Mouse (Mus musculus) adrenal gland, adult 8-10 months (tissue): Measurements from ENCODE around the gene Nthl1. TPM values are rescaled to one million over a fixed set of nuclear protein-coding genes. Genes with fewer than 3 reads are reported as not detected.

ENCODE experiments used
- microRNA-seq, 2 experiments: library from miRNA; unstranded; fragments of <30 nt; microRNA quantifications; one replicate each; pipeline ENCODE4 v1.2.0; 2022
- total RNA-seq, 4 experiments: library from RNA; stranded (reverse); gene quantifications; 2 replicates each; pipeline ENCODE4 v1.2.4; 2022

Gene Nthl1
- total RNA-seq, 4 experiments from 2014 or later: 9.0 to 17.3 (median 12.1) TPM

Small RNA genes lying within 50 kb of the gene (microRNA-seq; reads per million reads assigned to microRNA genes)
- 0.84 to 1.6 reads per million in 2 experiments for gene Gm24589

Other genes with a start within 250 kb of the Nthl1 start
- 10 to 100 TPM; 62.8 to 84.3 (median 75.4) TPM for gene Rnps1, start 218.1 kb upstream of the Nthl1 start, total RNA-seq
- gene Eci1, start 206.0 kb upstream of the Nthl1 start, total RNA-seq: 100 to 1,000 TPM; 142 to 242 (median 189) TPM
- 1 to 10 TPM; 2.3 to 7.2 (median 3.5) TPM for gene Dnase1l2, start 189.6 kb upstream of the Nthl1 start, total RNA-seq
- gene E4f1, start 162.4 kb upstream of the Nthl1 start, total RNA-seq: 10 to 100 TPM; 20.9 to 37.4 (median 26.4) TPM
- 100 to 1,000 TPM; 105 to 116 (median 107) TPM for gene Pgp, start 162.3 kb upstream of the Nthl1 start, total RNA-seq
- under 1 TPM in 2 of 4 experiments, not detected in 2; 0.30 to 0.38 TPM for gene Bricd5, start 158.8 kb upstream of the Nthl1 start, total RNA-seq
- gene Mlst8, start 153.6 kb upstream of the Nthl1 start, total RNA-seq: 10 to 100 TPM; 24.3 to 37.6 (median 32.2) TPM
- gene Caskin1, start 144.1 kb upstream of the Nthl1 start, total RNA-seq: 10 to 100 TPM; 49.1 to 61.2 (median 53.8) TPM
- gene Traf7, start 104.7 kb upstream of the Nthl1 start, total RNA-seq: 100 to 1,000 TPM in 3 of 4 experiments, 10 to 100 TPM in 1; 92.1 to 189 (median 132) TPM
- gene Rab26, start 98.5 kb upstream of the Nthl1 start, total RNA-seq: 1 to 10 TPM in 3 of 4 experiments, under 1 TPM in 1; 0.81 to 3.5 (median 2.4) TPM
- 10 to 100 TPM; 58.5 to 88.8 (median 71.0) TPM for gene Pkd1, start 82.8 kb upstream of the Nthl1 start, total RNA-seq
- 100 to 1,000 TPM in 3 of 4 experiments, 10 to 100 TPM in 1; 79.2 to 135 (median 111) TPM for gene Tsc2, start 50 bp upstream of the Nthl1 start, total RNA-seq
- gene Slc9a3r2, start 17.6 kb downstream of the Nthl1 start, total RNA-seq: 10 to 100 TPM; 45.9 to 78.6 (median 73.7) TPM
- gene Npw, start 25.8 kb downstream of the Nthl1 start, total RNA-seq: not detected
- gene Zfp598, start 37.0 kb downstream of the Nthl1 start, total RNA-seq: 10 to 100 TPM; 44.9 to 59.4 (median 50.8) TPM
- gene Syngr3, start 57.3 kb downstream of the Nthl1 start, total RNA-seq: 1 to 10 TPM; 2.4 to 5.5 (median 3.8) TPM
- gene Gfer, start 63.5 kb downstream of the Nthl1 start, total RNA-seq: 10 to 100 TPM; 31.7 to 35.6 (median 32.6) TPM
- gene Noxo1, start 63.6 kb downstream of the Nthl1 start, total RNA-seq: 10 to 100 TPM in 1 of 4 experiments, 1 to 10 TPM in 3; 2.8 to 14.8 (median 7.5) TPM
- gene Tbl3, start 75.0 kb downstream of the Nthl1 start, total RNA-seq: 10 to 100 TPM; 34.3 to 40.5 (median 38.2) TPM
- not detected for gene Rnf151, start 85.4 kb downstream of the Nthl1 start, total RNA-seq
- 100 to 1,000 TPM; 571 to 651 (median 615) TPM for gene Rps2, start 85.4 kb downstream of the Nthl1 start, total RNA-seq
- 100 to 1,000 TPM; 199 to 268 (median 237) TPM for gene Ndufb10, start 91.8 kb downstream of the Nthl1 start, total RNA-seq
- under 1 TPM in 1 of 4 experiments, not detected in 3; 0.49 TPM for gene Rpl3l, start 95.1 kb downstream of the Nthl1 start, total RNA-seq
- gene Msrb1, start 104.0 kb downstream of the Nthl1 start, total RNA-seq: 10 to 100 TPM; 87.3 to 91.3 (median 89.0) TPM
- 1 to 10 TPM; 1.7 to 2.8 (median 2.4) TPM for gene Hs3st6, start 120.3 kb downstream of the Nthl1 start, total RNA-seq
- 1 to 10 TPM in 2 of 4 experiments, under 1 TPM in 2; 0.52 to 2.7 (median 1.1) TPM for gene Meiob, start 171.6 kb downstream of the Nthl1 start, total RNA-seq
- 10 to 100 TPM; 81.9 to 99.1 (median 92.7) TPM for gene Hagh, start 207.5 kb downstream of the Nthl1 start, total RNA-seq
- gene Fahd1, start 217.7 kb downstream of the Nthl1 start, total RNA-seq: 10 to 100 TPM; 26.4 to 36.0 (median 32.1) TPM
- gene Igfals, start 233.3 kb downstream of the Nthl1 start, total RNA-seq: 1 to 10 TPM; 2.0 to 5.8 (median 2.7) TPM